In the genomic region with DNA sequence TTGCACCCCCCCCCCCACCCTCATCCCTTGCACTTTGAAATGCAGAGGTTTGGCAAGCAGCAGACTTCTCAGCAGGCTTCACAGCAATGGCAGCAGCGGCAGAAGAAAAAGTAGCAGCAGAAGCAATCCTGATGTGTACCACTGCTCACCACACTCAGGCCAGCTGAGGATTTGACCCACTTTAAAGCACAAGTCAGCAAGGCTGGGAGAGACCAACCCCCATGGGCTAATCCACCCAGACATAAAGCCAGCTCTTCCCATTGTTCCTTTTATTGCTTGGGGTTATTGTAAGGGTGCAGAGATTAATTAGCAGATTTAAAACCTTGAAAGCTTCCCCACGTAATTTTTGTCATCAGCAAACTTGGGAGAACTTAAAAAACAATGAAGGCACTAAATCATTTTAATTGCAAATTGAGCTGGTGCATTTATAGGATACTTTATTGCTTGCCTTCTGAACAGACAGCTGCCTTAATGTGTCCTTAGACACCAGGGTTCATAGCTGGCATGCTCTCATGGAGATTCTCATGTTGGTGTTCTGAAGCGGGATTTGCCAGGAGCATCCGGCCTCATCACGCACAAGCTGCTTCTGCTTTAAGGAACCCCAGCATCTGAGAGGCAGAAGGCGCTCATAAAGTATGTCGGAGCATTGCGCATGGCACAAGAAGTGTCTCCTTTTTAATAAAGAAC, we compare ENCODE assay signal across 12 mouse cellular contexts.
A peak's percentile ranks its signal among the peaks of the same experiment; 100 is the strongest.
DNase-seq lines count a peak whose midpoint lies in the region; ATAC-seq and TF ChIP-seq lines count a peak whose summit lies in the region.
"Had no signal": no experiment of that assay in that cellular context is flagged by ENCODE, and none has a peak within 500 bp of the region (broad histone marks: within the 10 kb centered on the region; RNA-seq: fewer than 3 reads in every experiment).

No protein-coding gene starts in this region.

- H3K27ac ChIP-seq in hindbrain, embryonic 13.5 days = no peak overlapping the region
- no peak overlapping the region for H3K27ac ChIP-seq in midbrain, embryonic 14.5 days (replicated peaks; ENCODE audit: low read depth, low read length)
- no peak overlapping the region for H3K27ac ChIP-seq in intestine, postnatal 0 days (ENCODE audit: low read depth, low read length)

- peak; percentile 79 for ATAC-seq in hindbrain, embryonic 13.5 days (ENCODE audit: low FRiP score)
- no peak for ATAC-seq in midbrain, embryonic 14.5 days (ENCODE audit: low FRiP score, low TSS enrichment)
- no peak for ATAC-seq in intestine, postnatal 0 days
- ATAC-seq: Patski had no signal

- no peaks in the 10 kb centered on the region; the same call in 1 of the 2 replicates for H3K27me3 ChIP-seq in hindbrain, embryonic 13.5 days
- no peaks in the 10 kb centered on the region for H3K27me3 ChIP-seq in midbrain, embryonic 14.5 days (ENCODE audit: control insufficient read depth, insufficient read depth, low read length)
- H3K27me3 ChIP-seq in intestine, postnatal 0 days (replicated peaks; ENCODE audit: control insufficient read depth, insufficient read depth, low read length) = no peaks in the 10 kb centered on the region
- H3K27me3 ChIP-seq: megakaryocyte, embryonic 14.5 days had no signal

- no peak overlapping the region for H3K4me3 ChIP-seq in hindbrain, embryonic 13.5 days
- H3K4me3 ChIP-seq in midbrain, embryonic 14.5 days (replicated peaks; ENCODE audit: low read depth, low read length) = no peak overlapping the region
- no peak overlapping the region for H3K4me3 ChIP-seq in intestine, postnatal 0 days (ENCODE audit: low read depth, low read length)
- H3K4me3 ChIP-seq: megakaryocyte, embryonic 14.5 days had no signal

- peak; percentile 24 for DNase-seq in layer of hippocampus, adult 9-11 months
- DNase-seq in layer of hippocampus, postnatal 10 days (ENCODE audit: low spot score in 2 of 2) = no peak
- peak; percentile 41 for DNase-seq in midbrain, embryonic 14.5 days
- peak; percentile 72 for DNase-seq in retina, postnatal 1 day
- DNase-seq in left cerebral cortex, postnatal 10 days (ENCODE audit: extremely low spot score in 1 of 2, low spot score in 2 of 2) = no peak
- no peak for DNase-seq in right cerebral cortex, postnatal 14 days
- DNase-seq: cerebellum, postnatal 36 days; lung, embryonic 14.5 days had no signal

- no peaks in the 10 kb centered on the region for H3K36me3 ChIP-seq in hindbrain, embryonic 13.5 days
- H3K36me3 ChIP-seq in midbrain, embryonic 14.5 days (ENCODE audit: control insufficient read depth, insufficient read depth, low read length) = no peaks in the 10 kb centered on the region
- H3K36me3 ChIP-seq in intestine, postnatal 0 days (ENCODE audit: control insufficient read depth, insufficient read depth) = no peaks in the 10 kb centered on the region

- H3K9me3 ChIP-seq in hindbrain, embryonic 13.5 days = no peaks in the 10 kb centered on the region
- no peaks in the 10 kb centered on the region for H3K9me3 ChIP-seq in midbrain, embryonic 14.5 days (ENCODE audit: control insufficient read depth, low read length)
- H3K9me3 ChIP-seq in intestine, postnatal 0 days (ENCODE audit: control insufficient read depth) = no peaks in the 10 kb centered on the region

- intact Hi-C loops in left cerebral cortex, postnatal 10 days (cut with DNase I) = no loop called here

- peaks cover 18% of the 10 kb centered on the region for H3K4me1 ChIP-seq in hindbrain, embryonic 13.5 days (replicated peaks)
- peaks cover 2% of the 10 kb centered on the region; the same call in 1 of the 2 replicates for H3K4me1 ChIP-seq in midbrain, embryonic 14.5 days (ENCODE audit: control insufficient read depth, insufficient read depth, low read length)
- H3K4me1 ChIP-seq in intestine, postnatal 0 days (replicated peaks; ENCODE audit: control insufficient read depth, insufficient read depth, low read length) = no peaks in the 10 kb centered on the region
- H3K4me1 ChIP-seq: megakaryocyte, embryonic 14.5 days had no signal

- H3K4me2 ChIP-seq in hindbrain, embryonic 13.5 days = peak overlapping the region; percentile 15
- peak overlapping the region; percentile 23 for H3K4me2 ChIP-seq in midbrain, embryonic 14.5 days (ENCODE audit: low read length)
- no peak overlapping the region for H3K4me2 ChIP-seq in intestine, postnatal 0 days (replicated peaks; ENCODE audit: low read depth)
- H3K4me2 ChIP-seq: lung, embryonic 14.5 days had no signal

- WGBS in hindbrain, embryonic 13.5 days = 27% methylated on average over 8 of the region's 8 CpGs
- 23% methylated on average over 8 of the region's 8 CpGs for WGBS in midbrain, embryonic 14.5 days
- WGBS in intestine, postnatal 0 days = 69% methylated on average over 8 of the region's 8 CpGs

- H3K9ac ChIP-seq in hindbrain, embryonic 13.5 days = no peak overlapping the region
- H3K9ac ChIP-seq in midbrain, embryonic 14.5 days (replicated peaks; ENCODE audit: low read length) = no peak overlapping the region
- H3K9ac ChIP-seq in intestine, postnatal 0 days (ENCODE audit: low read depth, low read length) = no peak overlapping the region
- H3K9ac ChIP-seq: lung, embryonic 14.5 days had no signal

- TF ChIP-seq CTCF in intestine, postnatal 0 days (IDR thresholded peaks at IDR 0.05; ENCODE audit: low read depth) = no peak

Comparison
In these comparisons a context has a peak if more than half of its experiments do, and no peak if none do; other contexts are left out.
1. DNase-seq: peak in layer of hippocampus, adult 9-11 months (single experiment), midbrain, embryonic 14.5 days (single experiment) and retina, postnatal 1 day (single experiment); none in layer of hippocampus, postnatal 10 days (0 of 2), left cerebral cortex, postnatal 10 days (0 of 2) and right cerebral cortex, postnatal 14 days (single experiment).